Mouse (Mus musculus) layer of hippocampus, postnatal 14 days (tissue): ENCODE results near the gene Fbxo31. TPM values are rescaled to one million over a fixed set of nuclear protein-coding genes. Genes with fewer than 3 reads are reported as not detected.

ENCODE experiments used
- DNase-seq, 2 experiments: peaks; one replicate each; pipeline ENCODE4 v3.0.0; 2021 to 2022; ENCODE audit warnings: low spot score in 2 of 2, mixed read lengths in 1 of 2
- total RNA-seq, 2 experiments: library from RNA; stranded (reverse); gene quantifications; 2 replicates each; pipeline ENCODE4 v1.2.3; 2021

The Fbxo31 gene
- total RNA-seq, 2 experiments from 2014 or later = 81.3 to 98.2 TPM

DNA sequence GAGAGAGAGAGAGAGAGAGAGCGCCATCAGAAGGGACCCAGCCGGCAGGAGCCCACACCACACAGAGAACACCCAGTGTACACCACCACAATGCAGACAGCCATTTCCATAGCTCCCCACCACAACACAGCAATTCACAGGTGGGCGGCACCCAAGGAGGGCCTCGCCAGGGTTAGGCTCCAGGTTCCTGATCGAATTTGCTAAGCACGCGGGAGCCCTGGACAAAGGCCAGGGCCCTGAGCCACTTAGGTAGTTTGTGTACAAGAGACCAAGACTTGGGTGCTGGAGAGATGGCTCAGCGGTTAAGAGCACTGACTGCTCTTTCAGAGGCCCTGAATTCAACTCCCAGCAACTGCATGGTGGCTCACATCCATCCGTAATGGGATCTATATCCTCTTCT, 26.1 kb downstream of the Fbxo31 start:
- DNase-seq = no peak

DNA sequence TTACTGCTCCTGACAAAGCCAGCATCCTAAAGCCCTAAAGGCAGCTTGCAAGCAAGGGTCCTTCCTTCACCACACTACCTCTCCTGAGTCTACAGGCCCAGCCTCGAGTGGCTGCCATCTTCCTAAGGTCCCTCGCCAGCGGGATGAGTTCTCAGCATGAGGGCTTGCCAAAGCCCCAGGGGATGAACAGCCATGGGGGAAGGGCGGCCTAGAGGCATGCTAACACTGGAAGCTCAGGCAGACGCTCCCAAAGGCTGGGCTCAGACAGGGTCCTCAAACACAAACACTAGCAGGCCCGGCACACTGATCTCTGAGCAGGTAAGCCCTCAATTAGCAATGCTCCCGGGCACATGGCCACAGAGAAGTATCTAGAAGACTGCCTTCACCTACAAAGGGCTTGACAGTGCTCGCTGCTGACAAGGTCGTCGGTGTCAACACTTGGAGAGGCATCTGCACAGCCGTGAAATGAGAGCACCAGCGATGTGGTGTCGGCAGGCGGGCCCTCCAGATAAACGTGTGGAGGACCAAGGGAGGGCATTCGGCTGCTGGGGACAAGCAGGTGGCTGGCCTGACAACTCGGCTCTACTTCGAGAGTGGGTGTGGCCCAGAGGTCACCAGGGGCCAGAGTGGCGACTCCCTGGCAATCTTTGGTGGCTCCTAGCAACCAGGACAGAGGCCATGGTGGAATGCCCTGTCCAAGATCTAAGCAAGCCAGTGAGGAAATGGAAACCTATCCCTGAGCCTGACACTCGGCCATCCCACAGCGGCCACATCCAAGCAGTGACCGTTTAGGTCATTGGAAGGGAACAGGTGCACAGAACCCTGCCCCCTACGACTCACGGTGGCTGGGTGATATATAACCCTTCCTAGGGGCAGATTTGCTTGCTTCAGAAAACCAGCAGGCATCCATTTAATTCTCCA, 27.3 kb downstream of the Fbxo31 start:
- DNase-seq = no peak

DNA sequence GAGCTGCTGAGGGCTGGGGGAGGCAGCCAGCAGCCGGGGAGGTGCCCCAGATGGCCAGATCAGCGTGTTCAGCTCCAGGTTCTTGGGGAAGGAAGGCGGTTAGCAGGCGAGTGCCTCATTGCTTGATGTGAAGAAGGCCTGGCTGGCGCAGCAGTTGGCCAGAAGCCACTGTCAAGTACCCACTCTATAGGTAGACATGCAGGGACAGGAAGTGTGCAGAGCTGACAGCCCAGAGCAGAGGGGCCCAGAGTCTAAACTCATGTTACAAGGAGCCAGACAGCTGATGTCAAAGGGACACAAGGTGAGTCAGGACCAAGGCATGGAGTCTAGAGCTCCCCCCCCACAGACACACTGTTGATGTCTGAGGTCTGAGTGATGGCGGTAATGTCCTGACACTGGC, 28.6 kb downstream of the Fbxo31 start:
- no peak for DNase-seq

DNA sequence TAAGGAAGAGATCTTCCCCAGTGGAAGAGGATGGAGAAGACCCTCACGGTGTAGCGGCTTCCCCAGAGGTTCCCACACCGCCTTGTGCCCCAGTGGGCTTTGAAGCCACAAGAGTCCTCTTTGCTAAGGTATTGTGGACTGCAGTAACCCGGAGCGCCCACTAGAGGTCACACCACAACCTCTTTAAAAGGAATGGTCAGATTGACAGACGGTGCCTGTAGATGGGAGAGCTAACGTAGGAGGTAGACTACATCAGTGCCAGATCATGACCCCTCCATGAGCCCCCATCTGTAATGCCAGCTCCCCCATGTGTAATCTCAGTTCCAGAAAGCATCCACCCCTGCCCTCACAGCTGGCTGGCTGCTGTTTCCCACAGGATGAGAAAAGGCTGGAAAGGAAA, 31.5 kb downstream of the Fbxo31 start:
- peak; percentile 72 to 79 for DNase-seq

DNA sequence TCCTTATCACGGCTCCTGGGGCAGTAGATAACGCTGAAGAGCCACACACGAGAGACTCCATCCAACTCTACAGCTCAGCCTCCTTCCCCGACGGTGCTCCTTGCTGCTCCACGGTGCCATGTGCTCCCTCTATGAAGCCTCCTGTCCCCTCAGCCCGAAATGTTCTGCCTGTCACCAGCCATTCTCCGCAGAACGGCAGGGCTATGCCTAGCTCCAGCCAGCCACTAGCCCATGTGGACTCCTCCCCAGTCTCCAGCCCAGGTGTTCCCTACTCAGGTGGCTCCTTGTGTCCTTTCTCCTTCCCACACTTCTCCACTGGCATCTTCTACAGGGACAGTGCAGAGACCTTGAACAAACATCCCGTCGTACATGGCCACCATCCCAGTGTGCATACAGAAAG, 33.7 kb downstream of the Fbxo31 start:
- DNase-seq = no peak

DNA sequence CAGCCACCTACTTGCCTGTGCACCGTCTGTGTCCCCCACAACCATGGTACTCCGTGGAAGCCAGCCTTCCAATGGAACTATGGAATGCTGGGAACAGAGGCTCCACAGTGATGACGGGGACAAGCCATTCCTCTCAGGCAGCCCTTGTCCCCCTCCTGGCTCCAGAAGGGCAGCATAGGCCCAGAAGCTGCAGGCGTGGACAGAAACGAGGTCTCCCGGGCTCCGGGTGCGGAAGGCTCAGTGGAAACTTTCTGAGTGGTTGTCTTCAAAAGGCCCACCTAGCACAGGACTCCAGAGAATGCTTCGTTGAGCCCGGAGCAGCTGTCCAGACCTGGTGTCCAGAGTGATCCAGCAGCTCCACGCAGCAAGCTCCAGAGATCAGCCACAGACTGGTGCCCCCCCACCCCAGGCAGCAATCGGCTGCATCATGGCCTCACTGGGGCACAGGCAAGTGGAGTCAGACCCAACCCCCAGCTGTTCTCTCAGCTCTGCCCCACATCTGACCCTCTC, 34.3 kb downstream of the Fbxo31 start, which contains the start of gene 1700018B08Rik:
1700018B08Rik (minus strand) TSS at position 45 of the 510 bp plus-strand sequence.
- no peak for DNase-seq

DNA sequence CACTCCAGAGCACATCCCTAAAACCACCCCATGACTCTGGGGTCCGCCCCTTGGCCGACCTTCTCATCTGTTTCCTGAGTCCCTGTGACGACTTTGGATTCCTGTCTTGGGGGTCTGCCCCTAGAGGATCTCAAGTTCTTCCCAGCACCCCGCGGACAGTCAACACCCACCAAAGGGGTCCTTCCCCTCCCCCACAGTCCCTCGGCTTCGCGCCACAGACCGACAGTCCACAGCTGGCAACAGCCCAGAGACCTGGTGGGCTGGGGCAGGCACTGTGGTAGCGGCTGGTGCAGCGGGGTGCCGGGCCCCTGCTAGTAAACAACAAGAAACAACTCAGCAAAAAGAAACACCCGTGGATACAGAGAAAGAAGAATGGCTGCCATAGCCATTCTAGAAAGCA, 35.7 kb downstream of the Fbxo31 start:
- no peak for DNase-seq

DNA sequence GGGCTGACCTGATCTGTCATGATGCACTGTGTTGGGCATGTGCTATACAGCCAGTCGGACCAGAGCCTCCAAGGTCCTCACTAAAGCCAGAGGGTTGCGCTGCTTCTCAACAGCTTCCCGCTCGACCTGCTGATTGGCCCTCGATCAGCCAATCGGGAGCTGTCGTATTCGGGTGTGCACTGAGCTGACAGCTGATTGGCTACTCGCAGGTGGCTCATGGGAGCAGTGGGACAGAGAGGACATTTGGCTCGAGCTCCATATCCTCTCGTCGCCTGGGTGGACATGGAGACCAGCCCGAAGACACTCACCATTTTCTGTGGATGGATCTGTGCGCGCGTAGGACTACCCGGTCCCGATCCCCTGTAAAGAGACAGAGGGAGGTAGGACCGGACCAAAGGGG, 36.7 kb downstream of the Fbxo31 start:
- no peak for DNase-seq

DNA sequence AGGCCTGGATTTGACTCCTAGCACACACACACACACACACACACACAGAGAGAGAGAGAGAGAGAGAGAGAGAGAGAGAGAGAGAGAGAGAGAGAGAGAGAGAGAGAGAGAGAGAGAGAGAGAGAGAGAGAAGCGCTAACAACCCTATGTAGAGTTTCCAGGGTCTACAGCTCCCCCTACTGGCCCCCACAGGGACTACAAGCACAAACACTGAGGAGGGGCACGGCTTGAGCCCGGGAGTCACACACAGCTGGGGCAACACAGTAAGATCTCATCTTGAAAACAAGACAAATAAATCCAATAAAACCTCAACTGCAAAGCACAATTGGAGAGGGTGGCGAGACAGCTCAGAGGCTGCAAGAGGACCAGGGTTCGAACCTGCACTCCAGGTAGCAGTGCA, 46.2 kb downstream of the Fbxo31 start:
- no peak for DNase-seq

DNA sequence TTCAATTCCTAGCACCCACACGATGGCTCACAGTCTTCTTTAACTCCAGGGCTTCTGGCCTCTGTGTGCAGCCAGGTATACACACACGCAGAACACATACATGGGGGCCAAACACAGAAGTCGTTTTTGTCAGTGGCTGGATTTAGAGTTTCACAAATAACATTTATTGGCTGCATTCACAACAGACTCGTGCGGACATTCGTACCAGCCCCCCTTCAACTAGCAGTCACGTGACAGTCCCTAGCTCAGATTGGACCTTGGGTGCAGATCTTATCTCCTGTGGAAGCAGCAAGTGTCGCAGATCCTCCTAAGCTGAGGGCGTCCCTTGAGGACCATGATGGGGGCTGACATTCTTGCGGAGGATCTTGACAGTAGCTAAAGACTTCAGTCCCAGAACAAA, 48.0 kb downstream of the Fbxo31 start:
- no peak for DNase-seq

DNA sequence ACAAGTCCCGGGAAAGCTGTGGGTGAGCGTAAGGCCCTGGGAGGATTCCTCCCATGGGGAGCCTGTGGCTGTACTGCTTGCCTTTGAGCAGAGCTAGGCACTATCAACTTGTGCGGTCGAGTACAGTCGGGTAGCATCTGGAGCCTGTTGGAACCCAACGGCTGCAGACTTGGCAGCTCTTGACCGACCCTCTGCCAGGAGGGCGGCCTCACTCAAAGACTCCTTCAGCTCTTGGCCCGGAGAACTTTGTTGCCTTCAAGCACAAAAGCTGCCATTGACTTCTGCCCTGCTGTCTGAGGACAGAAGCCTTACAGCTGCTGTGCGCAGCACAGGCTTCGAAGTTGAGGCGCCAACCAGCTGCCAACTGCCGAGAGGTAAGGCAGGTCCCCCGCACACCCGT, 49.8 kb downstream of the Fbxo31 start:
- no peak for DNase-seq

DNA sequence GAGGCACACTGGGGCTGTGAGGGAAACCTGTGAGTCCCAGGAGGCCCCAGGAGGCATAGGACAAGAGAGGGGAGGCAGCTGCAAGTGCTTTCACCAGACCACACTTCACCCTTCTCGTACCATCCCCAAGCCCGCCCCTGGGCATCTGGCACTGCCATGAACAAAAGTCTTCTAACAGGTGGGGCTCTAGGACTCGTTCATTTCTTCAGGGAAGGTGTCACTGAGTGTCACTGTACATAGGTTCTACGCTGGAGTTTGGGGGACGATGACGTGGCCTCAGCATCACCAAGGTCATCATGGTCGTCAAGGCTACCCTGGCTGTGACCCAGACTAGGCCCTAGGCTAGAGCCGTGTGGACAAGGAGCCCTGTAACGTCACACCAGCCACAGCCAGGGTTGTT, 50.9 kb downstream of the Fbxo31 start:
- DNase-seq = no peak

DNA sequence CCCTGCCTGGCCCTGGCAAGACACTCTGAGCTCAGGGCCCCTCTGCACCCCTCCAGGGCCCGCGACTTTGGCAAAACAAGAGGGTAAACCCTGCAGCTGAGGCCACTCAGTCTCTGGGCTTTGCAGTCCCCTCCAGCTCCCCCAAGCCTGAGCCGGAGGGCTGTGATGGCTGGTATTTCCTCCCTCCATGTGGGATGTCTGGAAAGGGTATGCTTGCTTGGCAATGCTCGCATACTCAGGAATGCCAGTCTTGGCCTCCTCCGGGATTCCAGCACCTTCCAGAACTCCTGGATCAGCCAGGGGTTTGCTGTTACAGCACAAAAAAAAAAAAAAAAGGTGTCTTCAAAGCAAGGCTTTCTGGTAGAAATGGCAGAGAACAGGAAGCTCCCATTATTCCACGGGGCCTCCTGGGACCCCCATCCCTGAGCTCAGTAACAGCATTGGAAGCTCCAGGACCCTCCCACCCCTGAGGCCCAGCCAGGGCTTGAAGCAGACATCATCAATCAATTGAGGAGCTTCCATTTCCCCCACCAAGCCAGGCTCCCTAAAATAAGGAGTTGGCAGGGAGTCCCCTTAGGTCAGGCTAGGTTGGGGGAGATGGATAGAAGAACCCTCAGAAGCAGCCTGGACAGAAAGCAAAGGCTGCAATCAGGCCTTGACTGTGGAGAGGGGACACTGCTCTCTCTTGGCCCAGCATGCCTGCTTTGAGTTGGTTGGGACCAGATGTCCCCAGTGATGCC, 51.6 kb downstream of the Fbxo31 start:
- DNase-seq = no peak

DNA sequence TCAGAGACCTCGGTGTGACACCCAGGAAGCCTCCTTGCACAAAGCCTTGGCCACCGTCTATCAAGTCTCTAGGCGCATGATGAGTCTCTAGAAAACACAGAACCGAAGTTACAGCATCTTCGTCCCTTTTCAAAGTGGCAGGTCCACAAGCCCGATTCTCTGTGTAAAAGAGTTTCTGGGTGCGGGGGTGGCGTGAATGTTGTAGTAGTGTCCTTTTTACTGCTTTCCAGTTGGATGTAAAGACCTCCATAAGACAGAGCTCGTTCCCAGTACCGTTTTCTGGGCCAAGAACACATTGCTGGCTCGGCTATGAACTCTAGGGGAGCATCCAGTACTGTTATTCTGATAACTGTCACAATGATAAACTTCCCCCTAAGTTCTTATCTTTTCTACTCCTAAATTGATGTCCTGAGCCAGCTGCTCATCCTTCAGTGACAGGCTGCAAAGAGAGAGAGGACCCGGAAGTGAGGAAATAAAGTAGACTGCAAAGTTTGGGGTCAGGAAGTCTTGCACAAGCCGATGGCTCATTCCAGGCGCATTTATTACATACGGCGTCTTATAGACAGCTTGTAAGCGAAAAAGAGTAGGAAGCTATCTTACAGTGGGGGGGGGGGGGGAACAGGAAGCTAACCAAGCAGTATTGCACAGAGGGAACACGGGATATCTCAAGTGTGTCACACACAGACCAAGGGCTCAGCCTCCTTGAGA, 53.3 kb downstream of the Fbxo31 start:
- DNase-seq = no peak

DNA sequence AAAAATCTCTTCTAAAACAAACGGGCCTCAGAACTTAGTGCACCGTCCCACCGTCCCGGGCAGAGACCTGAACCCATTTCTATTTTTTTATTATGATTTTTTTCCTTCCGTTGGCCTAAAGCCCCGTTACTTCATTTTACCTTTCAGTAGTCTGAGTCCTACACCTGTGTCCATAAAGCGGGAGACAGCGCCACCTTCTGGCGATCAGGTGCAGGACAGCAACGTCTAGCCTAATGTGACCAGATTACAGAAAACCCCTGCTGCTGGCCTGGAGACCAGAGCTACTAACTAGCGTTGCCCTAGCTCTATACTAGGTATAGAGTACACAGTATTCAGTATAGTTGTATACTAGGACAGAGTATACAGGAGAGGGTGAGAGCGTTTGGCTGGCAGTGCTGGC, 65.2 kb downstream of the Fbxo31 start:
- DNase-seq = peak; percentile 74 to 87

DNA sequence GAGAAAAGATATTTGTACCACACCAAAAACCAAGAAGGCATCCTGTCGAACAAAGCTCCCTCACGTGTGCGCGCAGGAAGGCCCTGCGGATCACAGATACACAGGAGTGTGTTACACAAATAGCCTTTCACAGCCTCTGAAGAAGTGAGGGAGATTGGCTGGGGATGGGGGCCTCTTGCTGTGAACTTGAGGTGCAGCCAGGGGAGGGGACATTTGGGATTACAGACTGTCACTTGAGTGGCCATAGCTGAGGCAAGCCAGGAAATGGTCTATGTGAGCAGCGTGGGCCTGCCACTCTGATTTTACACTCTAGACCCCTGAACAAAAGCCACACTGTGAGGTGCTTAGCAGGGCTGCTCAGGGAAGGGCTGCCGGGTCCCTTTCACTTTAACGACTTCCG, 66.9 kb downstream of the Fbxo31 start:
- no peak for DNase-seq

Other genes with a start within 250 kb of the Fbxo31 start
- not detected for gene 1700018B08Rik, start 34.5 kb downstream of the Fbxo31 start, total RNA-seq
- 100 to 1,000 TPM; 172 to 184 TPM for gene Map1lc3b, start 11.6 kb upstream of the Fbxo31 start, total RNA-seq
- gene Zcchc14, start 74.1 kb upstream of the Fbxo31 start, total RNA-seq = 10 to 100 TPM; 78.1 to 83.0 TPM
- 100 to 1,000 TPM; 212 to 217 TPM for gene Jph3, start 150.8 kb upstream of the Fbxo31 start, total RNA-seq